Mouse (Mus musculus): ENCODE results near the gene Mapk6.

GRCm38 (mm10) chr9:75429657-75430056, 19.9 kb upstream of the Mapk6 start:
- TF ChIP-seq CTCF (IDR thresholded peaks at IDR 0.05; ENCODE audit: low read depth, low read length) (no peak), TAL1 (conservative IDR thresholded peaks at IDR 0.05; ENCODE audit: low read depth, low read length) (no peak)

All from G1E (cell line).